Mouse (Mus musculus) CD8-positive naive resting alpha-beta T cell, adult 2 months (primary cell): ENCODE data around the gene Dlec1.

Source experiments
- DNase-seq, 2 experiments: peaks; one replicate each; pipeline ENCODE4 v3.0.0; 2022; ENCODE audit warnings: low read depth in 2 of 2, low spot score in 2 of 2

Dlec1 gene

DNA sequence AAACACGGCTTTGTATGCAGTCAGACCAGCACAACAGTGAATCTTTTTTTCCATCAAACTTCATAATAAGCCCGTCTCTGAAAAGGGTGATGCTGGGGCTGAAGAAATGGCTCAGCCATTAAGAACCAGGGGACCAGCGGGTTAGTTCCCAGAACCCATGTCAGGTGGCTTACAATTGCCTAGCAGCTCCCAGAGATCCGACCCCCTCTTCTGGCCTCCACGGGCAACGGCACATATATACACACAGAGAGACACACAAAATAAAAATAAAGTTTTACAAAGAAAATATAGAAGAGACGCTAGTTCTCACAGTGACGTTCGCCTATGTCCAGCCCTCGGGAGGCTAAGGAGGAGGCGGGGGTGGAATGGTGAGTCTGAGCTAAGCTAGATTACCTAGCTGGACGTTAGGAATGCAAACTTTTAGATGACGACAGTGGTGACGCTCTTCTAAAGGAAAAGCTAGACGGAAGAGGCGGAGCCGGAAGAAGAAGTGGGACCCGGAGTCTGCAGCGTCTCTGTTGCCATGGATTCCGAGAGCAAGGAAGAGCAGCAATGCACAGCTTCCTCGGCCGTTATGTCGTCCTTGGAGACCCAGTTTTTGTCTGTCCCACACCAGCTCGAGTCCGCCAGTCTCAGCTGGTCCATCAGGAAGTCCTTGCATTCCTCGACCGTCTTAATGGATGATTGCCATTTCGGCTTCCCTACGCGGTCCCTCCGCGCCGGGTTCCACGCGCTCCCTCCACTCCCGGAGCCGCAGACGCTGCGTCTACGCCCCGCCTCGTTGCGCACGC lies at the start of gene Dlec1:
Gene Dlec1, plus strand, starts transcription at position 487 of the 791 bp plus-strand sequence.
- DNase-seq, result no peak

DNA sequence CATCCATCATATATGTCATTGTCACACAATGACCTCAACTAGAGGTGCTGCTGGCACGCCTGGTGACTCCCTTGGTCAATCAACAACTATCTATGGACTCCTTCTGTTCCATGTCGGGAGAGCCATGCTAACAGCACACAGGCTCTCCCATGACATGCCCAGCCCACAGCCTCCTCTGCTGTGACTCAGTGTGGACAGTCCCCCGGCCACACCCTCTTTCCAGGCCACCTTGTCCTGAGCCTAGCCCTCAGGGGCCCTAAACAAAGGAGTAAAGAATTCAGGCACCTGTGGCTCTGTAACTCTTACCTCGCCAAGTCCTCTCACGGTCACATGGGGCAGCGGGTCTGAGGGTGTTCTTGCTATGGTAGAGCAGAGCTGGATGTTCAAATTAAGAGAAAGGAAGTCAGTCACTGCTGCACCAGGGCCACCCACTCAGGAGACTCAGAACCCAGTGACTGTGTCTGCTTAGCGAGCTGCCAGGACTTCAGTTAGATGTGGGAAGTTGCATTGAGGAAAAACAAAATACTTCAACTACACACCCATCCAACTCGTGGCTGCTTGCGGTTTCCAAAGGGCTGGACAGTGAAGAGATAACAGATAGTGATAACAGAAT lies 48.2 kb upstream of the Dlec1 start:
- no peak for DNase-seq

GRCm38 (mm10) chr9:119055336-119055735 lies 46.9 kb upstream of the Dlec1 start:
- no peak for DNase-seq

GRCm38 (mm10) chr9:119058245-119058644 lies 44.0 kb upstream of the Dlec1 start:
- DNase-seq, result no peak

- no peak for DNase-seq
These were observed 41.6 kb upstream of the Dlec1 start for GRCm38 (mm10) chr9:119060701-119061100.

GRCm38 (mm10) chr9:119063036-119063644 lies 39.1 kb upstream of the Dlec1 start:
- no peak for DNase-seq

- DNase-seq, result no peak
These were observed 38.0 kb upstream of the Dlec1 start for GRCm38 (mm10) chr9:119064296-119064695.

- peak; percentile 10 to 59 for DNase-seq
These were observed 34.7 kb upstream of the Dlec1 start for GRCm38 (mm10) chr9:119067601-119068000.

DNA sequence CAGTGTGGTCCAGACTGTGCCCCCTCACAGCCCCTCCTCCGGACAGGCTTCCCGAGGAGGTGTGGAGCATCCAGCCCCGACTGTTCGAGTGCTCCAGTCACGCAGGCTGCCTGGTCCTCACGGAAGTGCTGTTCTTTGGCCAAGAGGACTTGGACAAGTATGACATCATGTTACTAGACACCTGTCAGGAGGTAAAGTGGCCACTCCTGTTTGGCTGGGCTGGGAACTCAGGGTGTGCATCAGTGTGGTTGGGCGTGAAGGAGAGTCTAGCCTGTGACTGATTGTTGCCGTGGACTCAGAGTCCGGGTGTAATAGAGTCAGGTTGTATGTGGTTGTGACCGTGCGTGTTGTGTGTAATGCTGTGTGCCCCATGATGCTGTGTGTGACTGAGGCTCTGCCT lies 34.0 kb upstream of the Dlec1 start:
- no peak for DNase-seq

- DNase-seq, result no peak
These were observed 32.0 kb upstream of the Dlec1 start for GRCm38 (mm10) chr9:119070173-119070825.

DNA sequence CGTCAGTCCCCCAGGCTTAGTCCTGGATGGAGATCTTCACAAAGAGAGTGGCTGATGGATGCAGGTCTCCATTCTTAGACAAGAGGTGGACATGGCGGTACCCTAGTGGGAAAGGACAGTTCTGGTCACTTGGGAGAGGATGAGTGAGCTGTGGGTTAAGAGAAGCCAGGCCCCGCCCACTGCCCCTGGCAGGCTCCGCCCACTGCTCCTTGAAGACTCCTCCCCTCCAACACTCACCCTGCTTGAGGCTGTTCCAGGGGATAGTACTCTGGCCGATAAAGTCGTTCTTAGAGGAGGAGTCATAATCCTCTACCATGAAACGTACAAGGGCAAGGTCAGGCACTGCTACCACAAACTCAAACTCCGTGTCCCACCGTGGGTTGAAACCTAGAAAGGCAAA lies 30.5 kb upstream of the Dlec1 start:
- no peak for DNase-seq

- DNase-seq, result no peak
These were observed 28.9 kb upstream of the Dlec1 start for GRCm38 (mm10) chr9:119073184-119073895.

- no peak for DNase-seq
These were observed 26.6 kb upstream of the Dlec1 start for GRCm38 (mm10) chr9:119075685-119076084.

- no peak for DNase-seq
These were observed 22.1 kb upstream of the Dlec1 start for GRCm38 (mm10) chr9:119080040-119080675.

DNA sequence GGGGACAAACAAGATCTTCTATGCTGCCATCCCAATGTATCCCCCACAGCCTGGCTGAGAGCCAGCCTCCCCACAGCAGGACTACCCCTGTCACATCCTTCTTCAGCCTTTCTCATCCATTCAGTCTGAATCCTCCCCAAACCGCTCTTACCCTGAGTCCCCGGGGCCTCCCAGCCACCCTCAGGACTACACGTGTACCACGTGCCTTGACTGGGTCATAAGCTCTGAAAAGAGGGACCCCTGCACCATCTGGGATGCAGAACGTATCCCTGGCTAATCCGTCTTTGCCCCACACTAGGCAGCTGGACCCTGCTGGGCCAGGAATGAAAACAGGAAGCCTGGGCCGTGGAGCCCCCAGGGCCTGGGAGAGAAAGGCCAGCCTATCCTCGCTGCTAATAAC lies 20.2 kb upstream of the Dlec1 start:
- no peak for DNase-seq

DNA sequence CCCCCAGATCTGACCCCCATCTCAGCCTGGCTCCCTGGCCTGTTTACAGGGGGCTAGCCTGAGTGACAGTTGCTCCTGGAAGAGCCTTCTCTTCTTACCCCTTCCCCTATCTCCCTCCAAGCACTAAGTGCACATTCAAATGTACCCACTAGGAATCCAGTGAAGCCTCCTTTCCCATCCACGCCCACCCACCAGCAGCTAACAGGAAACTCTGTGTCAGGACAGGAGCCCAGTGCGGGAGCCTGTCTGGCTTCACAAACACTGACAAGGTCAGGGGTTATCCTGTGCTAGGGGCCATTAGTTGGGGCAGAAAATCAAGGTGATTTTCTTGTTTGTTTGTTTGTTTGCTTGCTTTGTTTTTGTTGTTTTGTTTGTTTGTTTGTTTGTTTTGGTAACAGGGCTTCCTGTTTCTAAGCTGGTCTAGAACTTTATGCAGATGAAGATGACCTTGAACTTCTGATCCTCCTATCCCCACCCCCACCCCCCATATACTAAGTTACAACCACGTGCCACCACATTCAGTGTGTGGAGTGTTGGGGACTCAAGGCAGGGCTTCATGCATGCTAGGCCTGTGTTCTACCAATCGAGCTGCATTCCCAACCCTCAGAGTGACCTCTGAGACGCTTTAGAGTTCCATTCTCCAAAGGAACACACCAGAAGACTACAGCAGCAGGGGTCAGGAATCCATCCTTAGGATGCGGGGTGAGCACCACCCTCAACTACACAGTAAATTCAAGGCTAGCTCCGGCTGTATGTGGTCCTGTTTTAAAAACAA lies 19.4 kb upstream of the Dlec1 start:
- DNase-seq, result no peak

DNA sequence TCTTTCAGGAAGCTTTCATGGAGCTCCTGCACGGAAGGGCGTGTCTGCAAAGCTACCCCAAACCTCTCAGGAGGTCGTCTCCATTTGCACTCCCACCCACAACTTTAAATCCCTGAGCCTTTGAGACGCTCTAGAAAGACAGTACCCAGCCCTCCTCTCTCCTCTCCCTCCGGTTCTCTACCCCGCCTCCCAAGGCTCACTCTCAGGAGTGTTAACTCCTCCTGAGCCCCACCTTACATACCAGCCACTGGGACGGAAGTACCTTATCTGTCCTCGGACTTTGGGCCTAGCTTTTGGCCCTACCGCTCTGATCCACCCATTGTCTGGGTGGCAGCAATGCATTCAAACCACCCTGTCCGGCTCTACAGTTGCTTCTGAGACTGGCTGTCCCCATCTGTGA lies 18.3 kb upstream of the Dlec1 start:
- no peak for DNase-seq

- no peak for DNase-seq
These were observed 15.8 kb upstream of the Dlec1 start for GRCm38 (mm10) chr9:119086451-119086850.

DNA sequence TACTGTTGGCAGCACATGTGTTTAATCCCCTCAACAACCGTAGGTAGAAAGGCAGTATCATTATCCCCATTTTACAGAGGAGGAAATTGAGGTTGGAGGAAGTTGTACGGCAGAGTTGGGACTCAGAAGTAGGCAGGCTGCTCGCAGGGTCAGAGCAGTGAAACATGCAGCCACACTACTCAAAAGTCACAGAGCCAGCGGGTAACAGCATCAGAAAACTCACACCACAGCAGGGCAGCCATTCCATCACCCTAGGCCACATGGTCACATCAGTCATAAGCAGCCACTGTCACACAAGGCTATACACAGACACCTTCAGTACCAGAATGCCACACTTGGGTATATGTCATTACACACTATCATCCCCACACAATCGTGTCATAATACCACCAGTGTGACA lies 15.0 kb upstream of the Dlec1 start:
- DNase-seq, result no peak
